Mouse (Mus musculus): ENCODE results near the gene Efl1.
"Not testable (repeated sequence)": the region's sequence is repeated elsewhere in the genome, so short reads cannot be mapped to it uniquely, and the experiment has no call there.

Gene Efl1

DNA sequence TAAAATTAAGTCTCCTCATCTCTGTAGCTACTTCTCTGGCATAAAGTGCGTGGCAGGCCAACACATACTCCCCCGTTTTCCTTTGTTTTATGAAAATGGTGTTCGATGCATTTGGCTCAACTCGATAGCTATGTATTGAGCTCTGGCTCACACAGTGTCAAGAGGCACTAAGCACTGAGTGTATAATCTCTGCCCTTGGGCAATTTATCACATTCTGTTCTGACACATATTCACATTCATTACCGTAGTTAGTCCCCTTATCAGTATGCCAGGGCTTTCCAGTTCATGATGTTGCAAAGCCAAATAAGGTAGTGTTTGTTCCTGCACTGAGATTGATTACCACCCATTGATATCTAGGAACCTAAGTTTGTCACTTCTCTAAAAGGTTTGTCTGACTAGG lies 71.3 kb downstream of the Efl1 start:
- no peak for DNase-seq (ENCODE audit: low spot score in 2 of 2)

DNA sequence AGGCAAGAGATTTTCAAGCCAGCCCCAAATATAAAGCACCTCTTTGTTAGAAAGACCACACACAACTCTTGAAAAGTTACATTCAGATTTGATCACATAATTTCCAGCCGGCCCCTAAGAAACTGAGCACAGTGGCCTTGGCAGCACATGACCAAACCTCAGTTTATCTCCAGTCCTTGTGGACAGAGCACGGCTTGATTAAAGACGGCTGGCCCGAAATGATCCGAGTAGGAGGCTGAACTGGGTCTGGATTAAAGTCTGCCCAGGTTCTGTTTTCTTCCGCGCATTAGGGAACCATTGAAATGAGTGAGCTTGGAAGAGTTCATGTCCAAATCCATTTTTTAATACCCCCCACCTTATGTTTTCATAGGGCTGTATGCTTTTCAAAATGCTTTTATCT lies 72.1 kb downstream of the Efl1 start:
- DNase-seq (ENCODE audit: low spot score in 2 of 2), result no peak

DNA sequence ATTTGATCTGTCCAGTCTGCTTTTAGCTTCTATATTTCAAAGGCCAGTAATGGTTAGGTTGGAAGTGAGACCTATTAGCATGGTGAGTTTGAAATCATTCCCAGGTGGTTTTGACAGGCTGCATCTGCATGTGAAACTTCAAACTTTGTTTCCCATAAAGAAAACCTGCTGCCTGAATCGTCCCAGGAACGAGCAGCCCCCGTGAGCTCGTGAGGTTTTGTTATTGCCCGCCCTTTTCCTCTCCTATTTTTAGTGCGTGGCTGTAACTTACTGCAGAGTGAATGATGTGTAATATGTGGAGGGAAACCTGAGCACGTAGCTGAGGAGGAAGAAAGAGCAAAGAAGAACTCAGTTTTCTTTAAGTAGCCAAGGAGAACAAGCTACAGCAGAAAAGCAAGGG lies 72.5 kb downstream of the Efl1 start:
- DNase-seq (ENCODE audit: low spot score in 2 of 2), result no peak

DNA sequence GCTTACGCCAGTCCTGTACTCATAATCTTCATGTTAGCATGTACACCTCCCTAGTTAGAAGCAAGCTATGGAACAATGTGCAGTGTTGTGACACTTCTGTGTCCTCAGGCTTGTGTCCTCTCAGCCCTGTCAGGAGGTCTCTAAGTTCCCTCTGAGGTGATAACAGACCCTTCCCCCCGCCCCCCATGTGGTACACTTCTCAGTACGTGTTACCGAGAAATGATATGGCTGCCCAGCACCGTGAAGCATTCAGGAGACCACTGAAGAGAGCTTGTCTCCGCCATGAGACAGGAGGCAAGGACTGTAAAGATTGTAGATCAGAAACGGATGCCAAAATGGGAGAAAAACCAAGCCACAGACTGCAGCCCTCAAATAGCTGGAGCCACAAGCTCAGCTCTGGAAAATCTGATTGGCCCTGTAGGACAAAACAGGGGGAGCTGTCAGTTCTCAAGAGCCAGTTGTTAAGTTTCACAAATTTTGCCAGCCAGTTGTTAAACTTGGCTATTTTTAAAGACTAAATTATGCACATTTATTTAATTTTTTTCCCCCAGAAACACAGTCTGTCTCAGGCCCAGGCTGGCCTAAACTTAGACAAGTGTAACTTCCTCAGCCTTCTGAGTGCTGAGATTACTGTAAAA lies 74.2 kb downstream of the Efl1 start:
- no peak for DNase-seq (ENCODE audit: low spot score in 2 of 2)

DNA sequence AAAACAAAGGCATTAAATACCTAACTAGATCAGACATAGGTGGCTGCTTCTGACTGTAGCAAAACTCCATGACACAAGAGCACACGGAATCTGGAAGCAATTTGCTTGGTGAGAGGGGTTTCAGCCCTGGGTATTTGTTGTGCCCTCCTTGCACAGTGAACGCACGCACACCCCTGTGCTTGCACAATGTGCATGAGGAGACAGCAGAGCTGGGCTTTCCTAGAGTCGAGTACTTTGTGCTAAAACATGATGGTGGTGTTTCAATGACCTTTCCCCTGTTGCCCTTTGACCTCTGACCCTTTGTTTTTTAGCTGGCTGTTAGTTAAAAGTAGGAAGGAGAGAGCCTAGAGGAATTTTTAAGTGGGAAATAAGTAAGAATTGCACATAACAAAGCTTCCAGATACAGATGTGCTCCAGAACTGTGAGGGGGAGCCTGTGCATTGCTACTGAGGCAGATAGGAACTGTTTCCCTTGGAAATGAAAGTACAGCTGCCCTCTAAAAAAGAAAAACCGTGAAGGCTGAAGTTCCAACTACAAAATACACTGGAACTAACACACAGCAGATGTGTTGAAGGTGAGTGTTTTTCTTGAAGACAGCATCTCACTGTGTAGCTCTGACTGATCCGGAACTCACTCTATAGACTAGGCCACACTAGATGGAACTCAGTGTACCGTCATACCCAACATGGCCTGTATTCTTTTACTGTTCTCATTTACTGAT lies 74.9 kb downstream of the Efl1 start:
- DNase-seq (ENCODE audit: low spot score in 2 of 2), result no peak

DNA sequence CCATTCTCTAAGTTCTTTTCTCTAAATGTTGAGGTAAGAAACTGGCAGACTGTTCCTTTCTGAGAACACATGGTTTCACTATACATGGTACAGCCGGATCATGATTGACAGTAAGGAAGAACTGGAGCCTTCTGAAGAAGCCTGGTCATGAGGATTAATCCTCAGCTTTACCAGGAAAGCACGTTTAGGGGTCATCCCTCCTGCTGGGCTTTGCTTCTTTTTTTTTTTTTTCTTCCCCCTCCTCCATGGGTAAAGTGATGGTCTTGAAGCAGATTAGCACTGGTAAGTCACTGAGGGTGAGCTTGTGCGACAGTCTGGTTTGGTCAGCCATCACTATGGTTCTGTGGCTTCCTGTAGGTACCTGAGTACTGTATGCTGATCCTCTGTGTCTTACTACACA lies 76.1 kb downstream of the Efl1 start:
- no peak for DNase-seq (ENCODE audit: low spot score in 2 of 2)

DNA sequence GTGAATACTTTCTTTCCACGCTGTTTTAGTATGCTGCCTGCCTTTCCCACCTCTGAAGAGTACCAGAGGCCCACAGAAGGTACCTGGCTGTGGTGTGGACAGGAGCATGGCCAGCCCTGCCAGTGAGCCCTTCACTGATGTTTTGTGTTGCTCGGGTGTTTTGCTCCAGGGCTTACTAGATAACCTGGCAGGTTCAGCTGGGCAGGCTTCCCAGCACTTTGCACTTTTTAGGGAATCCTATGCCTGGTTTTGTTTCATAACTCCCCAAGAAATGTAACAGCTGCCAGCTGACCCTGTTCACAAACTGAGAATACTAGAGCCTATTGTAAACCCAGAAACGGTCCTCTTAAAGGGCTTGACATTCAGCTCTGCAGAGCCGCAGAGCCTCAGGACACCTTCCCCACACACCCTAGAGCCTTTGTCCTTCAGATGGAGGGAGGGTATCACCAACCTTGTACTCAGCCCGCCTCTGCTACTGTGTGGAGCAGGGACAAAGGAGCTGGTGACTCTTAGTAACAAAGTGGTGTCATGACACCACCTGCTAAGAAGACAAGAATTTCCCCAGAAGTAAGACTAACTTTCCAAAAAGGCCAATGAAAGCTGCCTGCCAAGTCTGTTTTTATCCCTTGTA lies 76.7 kb downstream of the Efl1 start:
- DNase-seq (ENCODE audit: low spot score in 2 of 2), result no peak

DNA sequence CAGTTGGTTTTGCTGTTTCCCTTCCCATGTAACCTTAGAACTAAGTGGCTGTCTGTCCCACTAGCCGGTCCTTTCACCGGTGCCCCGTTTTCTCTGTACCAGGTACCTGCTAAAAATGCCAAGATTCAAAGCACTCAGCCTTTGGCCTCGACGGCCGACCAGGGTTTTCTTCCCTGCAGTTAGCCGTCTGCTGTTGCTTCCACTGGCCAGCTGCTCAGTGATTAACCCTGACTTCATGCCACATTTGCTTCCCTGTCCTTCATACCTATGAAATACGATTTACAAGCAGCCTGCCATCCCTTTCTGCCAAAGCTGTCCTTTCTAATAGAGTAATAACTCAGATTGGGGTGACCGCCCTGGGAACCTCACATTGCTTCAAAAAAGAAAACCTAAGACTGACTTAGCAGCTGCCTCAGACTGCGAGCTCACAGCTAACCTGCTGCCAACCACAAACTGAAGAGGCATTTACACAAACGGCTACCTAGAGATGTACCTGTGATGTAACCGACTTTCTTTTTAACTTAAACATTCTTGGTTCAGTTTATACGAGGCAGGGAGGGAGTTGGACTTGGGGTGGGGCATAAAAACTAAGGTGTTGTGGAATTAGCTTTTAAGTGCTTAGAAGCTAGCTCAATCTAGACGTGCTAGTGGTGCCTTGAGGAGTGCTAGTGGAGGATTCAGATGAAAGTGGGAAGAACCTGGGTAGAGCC lies 77.5 kb downstream of the Efl1 start:
- no peak for DNase-seq (ENCODE audit: low spot score in 2 of 2)

DNA sequence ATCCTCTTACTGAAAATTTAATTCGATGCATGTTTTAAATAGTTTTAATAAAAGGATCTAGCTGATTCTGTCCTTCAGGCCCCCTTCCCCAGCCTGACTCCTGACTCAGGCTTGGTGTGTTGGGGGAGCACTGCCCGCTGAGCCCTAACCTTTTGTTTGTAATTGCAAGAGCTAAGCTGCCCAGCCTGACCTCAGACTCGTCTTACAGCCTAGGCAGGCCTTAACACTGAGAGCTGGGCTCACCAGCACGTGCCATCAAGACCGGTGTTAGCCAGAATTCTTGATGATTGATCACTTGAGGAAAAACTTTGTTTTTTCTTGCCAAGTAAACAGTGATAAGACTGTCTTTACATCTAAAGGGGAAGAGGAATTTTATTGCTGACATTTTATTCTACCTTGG lies 78.7 kb downstream of the Efl1 start:
- DNase-seq (ENCODE audit: low spot score in 2 of 2), result no peak

DNA sequence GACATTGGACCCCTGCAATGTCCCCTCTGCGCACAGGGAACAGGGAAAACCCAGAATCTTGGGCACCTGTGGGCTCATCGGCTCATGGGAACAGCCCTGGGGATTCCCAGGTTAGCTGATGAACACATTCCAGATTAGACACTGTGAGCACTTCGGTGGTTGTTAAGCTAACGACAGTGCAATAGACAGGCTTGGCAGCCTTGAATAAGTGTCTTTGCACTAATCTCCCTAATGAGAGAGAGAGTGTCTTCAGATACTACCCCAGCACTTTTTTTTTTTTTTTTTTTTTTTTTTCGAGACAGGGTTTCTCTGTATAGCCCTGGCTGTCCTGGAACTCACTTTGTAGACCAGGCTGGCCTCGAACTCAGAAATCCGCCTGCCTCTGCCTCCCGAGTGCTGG lies 80.6 kb downstream of the Efl1 start:
- DNase-seq (ENCODE audit: low spot score in 2 of 2), result not testable (repeated sequence)

DNA sequence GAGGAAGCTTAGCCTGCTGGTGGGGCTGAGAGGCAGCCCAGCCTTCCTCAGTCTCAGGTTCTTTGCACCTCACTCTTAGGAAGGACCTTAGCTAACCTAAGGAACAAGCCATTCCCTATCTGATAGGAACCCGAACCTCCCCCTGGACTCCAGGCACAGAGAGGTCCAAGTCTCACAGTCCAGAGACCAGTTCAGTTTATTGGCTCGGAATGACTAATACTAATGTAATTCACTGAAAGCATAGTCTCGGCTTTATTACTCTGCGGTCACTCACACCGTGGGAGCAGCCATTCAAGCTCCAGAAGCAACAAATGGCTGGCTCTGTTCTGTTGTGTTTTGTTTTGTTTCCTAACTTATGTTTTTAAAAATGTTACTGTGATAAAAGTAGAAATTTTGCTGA lies 84.7 kb downstream of the Efl1 start:
- DNase-seq (ENCODE audit: low spot score in 2 of 2), result no peak

DNA sequence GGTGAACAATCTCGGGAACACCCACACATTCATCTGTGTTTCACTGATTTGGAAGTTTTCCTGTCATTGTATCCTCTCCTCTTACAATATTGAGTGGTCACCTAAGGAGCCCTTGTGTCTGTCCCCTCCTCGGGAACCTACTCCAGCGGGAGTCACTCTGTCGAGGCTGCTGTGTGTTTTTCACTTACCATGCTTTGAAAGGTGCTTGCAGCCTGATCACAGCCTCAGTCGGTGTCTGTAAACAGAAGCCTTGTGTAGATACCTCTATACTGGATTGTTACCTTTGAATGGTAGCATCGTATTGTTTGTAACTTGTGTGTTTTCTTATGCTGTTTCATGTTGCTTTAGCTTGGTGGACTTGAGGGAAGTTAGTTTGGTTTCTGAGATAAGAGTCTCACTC lies 85.6 kb downstream of the Efl1 start:
- no peak for DNase-seq (ENCODE audit: low spot score in 2 of 2)

DNA sequence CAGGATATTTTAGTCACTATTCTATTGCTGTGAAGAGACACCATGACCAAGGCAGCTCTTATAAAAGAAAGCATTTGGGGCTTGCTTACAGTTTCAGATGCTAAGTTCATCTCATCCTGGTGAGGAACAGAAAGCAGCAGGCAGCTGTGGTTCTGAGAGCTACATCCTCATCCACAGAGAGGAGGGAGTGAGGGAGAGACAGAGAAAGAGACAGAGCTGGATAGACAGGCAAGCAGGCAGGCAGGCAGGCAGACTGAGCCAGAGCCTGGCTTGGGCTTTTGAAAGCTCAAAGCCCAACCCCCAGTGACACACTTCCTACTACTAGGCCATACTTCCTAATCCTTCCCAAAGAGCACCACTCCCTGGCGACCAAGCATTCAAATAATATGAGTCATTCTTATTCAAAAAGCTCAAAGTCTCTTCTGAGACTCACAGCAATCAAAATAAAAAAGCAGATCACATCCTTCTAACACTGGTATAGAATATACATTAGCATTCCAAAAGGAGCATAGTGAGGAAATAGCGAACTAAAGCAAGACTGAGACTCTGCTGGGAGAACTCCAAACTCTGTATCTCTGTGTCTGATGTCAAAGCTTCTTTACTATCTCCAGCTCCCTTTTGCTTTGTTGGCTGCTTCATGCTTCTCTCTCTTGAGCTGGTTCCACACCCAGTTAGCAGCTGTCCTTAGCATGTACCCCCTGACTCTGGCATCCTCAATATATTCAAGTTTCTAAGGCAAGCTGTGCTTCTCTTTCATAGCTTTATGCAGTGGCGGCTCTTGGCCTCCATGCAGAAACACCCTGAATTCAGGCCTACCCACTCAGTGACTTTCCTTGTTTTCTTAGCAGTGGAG lies 86.6 kb downstream of the Efl1 start:
- DNase-seq (ENCODE audit: low spot score in 2 of 2), result no peak

DNA sequence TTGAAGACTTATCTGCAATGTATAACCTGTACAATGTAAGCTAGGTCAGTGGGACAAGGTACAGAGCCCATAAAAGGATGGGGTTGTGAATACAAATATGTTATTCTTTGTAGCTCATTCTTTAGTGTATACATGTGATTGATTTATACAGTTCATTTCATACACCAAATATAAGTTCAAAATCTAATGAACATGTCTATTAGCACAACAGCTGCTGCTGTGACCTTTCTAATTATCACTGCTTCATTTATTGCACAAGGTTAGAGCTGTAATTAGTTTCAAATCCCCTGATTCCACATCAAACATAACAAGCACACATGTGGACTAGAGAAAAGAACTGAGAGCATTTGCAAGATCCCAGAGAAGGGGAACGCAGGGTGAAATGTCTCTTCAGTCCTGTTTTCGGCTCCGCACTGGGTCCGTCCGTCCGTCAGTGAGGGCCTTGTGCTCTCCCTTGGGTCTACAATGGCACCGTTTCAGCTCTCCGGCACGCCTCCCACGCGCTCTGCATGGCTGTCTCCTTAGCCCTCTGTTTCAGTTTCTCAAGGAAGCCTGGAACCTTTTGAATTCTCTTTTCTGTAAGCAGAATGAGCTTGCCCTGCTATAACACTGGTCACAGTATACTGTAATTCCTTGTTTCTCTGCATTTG lies 94.8 kb downstream of the Efl1 start:
- DNase-seq (ENCODE audit: low spot score in 2 of 2), result no peak

DNA sequence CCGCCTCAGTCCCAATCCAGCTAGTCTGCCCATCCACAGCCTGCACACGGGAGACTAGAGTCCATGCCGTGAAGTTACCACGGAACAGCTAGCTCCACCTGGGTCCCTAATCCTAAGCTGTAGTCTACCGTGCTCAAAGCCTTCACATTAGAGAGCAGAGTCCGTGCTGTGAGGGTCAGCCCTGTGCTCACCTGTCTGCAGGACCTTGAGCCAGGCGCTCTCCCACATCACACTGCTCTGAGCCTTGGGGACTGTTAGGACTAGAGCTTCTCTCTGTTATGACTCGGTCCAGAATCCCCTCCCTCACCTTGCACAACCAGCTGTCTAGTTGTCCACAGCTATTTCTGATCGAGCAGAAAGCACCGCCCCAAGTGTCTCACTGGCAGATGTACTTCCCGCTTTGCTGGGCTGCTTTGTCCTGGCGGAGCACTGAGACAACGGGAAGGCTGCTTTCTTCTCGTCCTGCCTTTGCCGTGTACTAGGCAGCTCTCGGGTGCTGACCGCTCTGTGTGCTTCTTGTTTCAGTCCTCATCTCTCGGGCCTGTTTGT lies 95.8 kb downstream of the Efl1 start:
- DNase-seq (ENCODE audit: low spot score in 2 of 2), result no peak

DNA sequence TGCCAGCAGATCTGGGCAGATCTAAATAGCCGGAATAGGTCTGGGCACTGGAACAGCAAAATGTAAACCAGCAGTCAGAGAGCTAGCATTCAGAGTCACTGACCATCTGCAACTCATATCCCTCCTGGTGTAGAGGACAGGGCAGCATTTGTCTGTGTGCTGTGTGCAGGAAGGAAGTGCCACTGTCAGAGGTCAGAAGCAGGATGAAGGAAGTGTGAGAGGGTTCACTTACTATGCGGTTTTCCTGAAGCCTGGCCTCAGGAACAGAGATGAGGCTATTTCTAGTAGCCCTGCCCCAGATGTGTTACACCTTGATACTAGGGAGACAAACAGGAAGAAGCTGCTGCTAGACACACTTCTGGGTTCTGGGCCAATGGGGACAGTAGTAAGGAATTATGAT lies 100.4 kb downstream of the Efl1 start:
- no peak for DNase-seq (ENCODE audit: low spot score in 2 of 2)

DNA sequence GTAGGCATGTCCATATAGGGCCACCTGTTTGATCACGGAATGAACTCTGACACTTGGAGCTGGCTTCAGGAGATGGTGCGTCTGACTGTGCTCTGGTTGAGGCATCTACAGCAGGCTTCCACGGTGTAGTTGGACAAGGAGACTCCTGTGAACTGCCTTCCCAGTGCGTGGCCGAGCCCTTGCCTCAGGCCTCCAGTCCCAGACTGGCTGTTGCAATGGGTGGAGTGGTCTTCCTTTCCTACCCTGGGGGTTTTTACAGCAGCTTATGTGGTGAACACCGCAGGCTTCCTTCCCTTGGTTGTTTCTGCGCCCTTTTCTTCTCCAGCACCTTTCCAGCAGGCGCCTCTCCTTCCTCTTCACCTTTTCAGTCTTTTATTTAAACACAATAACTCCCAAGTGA lies 100.8 kb downstream of the Efl1 start:
- no peak for DNase-seq (ENCODE audit: low spot score in 2 of 2)

DNA sequence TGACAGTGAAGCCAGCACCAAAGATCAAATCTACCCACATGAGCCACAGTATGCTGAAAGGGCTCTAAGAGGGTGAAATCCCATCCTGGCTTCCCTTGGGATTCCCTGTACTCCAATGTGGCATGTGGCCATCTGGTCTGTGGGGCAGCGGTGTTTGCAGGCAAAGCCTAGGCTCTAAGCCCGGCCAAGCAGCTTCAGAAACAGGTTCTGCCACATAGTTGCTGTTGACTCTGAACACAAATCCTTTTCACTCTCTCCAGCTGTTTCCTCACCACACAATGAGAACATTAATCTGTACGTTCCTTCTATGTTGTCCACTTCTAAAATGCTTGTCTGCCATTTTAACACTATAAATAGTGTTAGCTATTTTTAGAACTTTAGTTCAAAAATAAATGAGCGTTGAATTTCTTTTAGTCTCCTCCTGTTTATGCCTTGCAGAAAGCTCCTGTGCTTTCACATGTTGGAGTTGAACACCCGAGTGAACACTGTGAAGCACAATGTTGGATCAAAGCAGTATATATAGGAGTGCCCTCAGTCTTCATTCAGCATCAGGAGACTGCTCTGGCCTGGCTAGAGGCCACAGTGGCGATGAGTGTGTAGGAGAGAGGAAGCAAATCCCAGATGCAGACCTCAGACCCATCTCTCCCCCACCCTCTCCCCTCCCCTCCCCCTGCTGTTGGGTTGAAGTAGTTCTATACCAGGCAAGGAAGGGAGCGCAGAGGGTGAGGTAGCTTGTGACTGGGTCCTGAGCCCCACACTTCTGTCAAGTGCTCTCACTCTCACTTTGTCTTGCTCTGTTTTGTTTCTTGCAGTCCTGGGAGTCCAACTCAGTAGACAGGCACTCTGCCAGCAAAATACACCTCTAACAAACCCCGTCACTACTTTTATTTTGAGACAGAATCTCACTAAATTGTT lies 104.0 kb downstream of the Efl1 start:
- no peak for DNase-seq (ENCODE audit: low spot score in 2 of 2)

DNA sequence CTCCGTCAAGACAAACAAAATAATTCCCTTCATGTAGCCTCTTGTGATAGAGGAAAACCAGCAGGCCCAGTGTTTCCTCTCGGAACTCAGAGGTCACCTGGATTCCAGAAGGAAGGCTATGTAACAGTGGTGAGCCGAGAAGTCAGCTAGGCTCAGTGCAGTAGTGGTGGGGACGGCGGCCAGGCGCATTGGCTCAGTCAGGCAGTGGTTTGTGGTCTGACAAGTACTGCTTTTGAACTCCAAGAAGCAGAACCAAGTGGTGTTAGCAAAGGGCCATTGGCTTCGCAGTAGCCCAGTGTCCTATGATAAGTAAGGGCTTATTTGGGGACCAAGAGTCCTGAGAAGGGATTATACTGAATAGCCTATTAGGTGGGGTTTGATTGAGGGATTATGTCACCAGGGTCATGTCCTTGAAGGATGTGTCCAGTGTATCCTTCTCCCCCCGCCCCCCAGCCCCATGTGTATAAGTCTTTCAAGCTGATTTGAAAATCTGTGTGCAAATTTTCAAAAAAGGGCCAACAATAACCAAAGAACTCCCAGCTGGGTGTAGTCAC lies 107.3 kb downstream of the Efl1 start:
- no peak for DNase-seq (ENCODE audit: low spot score in 2 of 2)

DNA sequence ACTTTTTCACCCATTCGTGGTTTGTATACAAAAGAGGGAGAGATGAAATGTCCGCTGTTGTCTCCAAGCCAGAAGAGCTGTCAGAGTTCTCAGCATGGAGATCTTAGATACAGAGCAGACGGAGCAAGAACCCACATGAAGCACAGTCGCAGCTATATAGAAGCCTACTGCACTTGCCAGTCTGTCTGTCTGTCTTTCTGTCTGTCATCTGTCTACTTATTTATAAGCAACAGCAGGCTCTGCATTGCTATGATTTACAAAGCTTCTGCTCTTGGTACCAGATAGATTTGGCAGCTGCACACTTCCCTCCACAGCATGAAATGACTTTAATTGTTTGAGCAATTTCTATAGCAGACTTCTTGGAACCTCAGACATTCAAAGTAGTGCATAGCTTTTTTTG lies 110.1 kb downstream of the Efl1 start:
- no peak for DNase-seq (ENCODE audit: low spot score in 2 of 2)

Measured in spleen, postnatal 10 days (tissue).